Mouse (Mus musculus): Measurements from ENCODE around the gene Son.

DNA sequence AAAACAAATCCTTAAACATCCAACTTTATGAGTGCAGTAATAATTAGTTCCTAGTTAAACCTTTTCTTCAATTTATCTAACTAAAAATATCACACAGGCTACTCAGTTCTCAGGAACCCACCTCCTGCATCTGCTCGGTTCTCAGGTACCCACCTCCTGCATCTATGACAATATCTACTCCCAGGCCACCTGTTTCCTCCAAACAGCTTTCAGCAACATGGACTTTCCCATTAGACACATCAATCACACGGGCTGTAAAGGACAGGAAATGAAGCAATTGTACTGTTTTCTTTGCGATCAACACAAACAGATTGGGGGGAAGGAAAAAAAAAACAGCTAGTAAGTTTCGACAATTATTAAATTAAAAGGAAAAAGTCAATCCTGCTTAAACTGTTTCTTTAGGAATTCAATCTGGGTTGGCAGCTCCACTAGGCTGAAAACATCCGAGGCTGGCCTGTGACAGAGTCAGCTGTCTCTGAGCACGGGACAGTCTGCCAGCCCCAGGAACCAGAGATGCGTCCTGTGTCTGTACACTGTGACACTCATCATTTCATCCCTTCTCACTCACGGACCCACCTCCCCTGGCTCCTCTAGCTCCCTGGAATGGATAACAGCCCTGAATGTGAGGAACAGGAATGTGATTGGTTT, 47.9 kb downstream of the Son start:
- TF ChIP-seq SMC3 (IDR thresholded peaks at IDR 0.05; ENCODE audit: low read depth, low read length) (no peak), GATA1 (IDR thresholded peaks at IDR 0.05; ENCODE audit: low read depth, low read length) (no peak), EP300 (IDR thresholded peaks at IDR 0.05; ENCODE audit: low read depth in 1 of 2, low read length in 2 of 2) (no peak), KAT2A (conservative IDR thresholded peaks at IDR 0.05; ENCODE audit: low read depth, low read length) (no peak), POLR2A (IDR thresholded peaks at IDR 0.05; ENCODE audit: control insufficient read depth in 1 of 2, insufficient read depth in 1 of 2, low read depth in 1 of 2, low read length in 2 of 2, poor library complexity in 1 of 2) (no peak)

Measured in MEL (cell line).